Mouse (Mus musculus): ENCODE measurements at regions not wholly inside any gene's neighbourhood (a gene's known extent, or its start where the extent isn't known, plus 50 kb on each side); places are given as distances from the start of the nearest gene placed in this dataset.
"Not testable (repeated sequence)": the region's sequence is repeated elsewhere in the genome, so short reads cannot be mapped to it uniquely, and the experiment has no call there.

DNA sequence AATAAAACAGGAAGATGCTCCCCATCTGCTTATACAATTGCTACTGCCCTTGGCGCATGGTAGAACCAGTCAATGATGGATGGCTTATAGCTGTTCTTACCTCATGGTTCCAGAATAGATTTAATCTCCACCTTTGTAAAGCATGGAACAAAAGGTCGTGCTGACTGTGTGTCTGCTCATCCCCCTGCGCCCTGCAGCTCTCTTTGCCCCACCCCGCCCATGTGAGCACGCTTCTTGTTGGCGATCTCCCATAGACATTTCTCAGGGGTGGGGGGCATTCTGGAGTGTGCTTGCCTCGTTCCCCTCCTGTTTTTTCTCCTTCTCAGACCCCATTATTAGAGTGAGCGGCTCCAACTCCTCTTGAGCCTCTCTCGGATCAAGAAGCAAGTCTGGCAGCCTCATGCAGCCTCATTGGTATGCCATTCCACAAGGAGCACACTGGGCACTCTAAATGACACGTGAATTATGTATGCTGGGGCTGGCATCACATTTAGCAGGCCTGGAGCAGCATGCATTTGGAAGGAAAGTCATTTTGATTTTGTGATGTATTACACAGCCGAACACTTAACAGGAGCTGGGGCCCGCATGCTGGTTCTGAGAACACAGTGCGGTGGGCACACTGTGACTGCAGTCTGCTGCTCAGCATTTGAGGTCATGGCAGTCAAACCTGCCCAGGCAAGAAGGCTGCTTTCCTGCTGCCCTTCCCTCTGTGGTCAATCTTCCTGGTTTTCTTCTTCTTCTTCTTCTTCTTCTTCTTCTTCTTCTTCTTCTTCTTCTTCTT lies 362.5 kb downstream of the Plekhb2 start:
- Histone ChIP-seq H3K9me3 (replicated peaks; ENCODE audit: control insufficient read depth, insufficient read depth, low read length, poor library complexity, severe bottlenecking) (peaks cover 10% of the 10 kb centered on the region), H3K4me3 (ENCODE audit: low read depth, low read length) (no peak overlapping the region), H3K36me3 (ENCODE audit: control insufficient read depth, insufficient read depth, low read length, poor library complexity, severe bottlenecking) (no peaks in the 10 kb centered on the region), H3K27ac (ENCODE audit: insufficient read depth, low read length) (no peak overlapping the region), H3K9ac (ENCODE audit: low read depth, poor library complexity, severe bottlenecking) (no peak overlapping the region), H3K27me3 (ENCODE audit: control insufficient read depth, insufficient read depth, low read length, poor library complexity, severe bottlenecking) (no peaks in the 10 kb centered on the region), H3K4me1 (ENCODE audit: control insufficient read depth, insufficient read depth, low read length) (no peaks in the 10 kb centered on the region)
- TF ChIP-seq POLR2A (IDR thresholded peaks at IDR 0.05; ENCODE audit: insufficient read depth, low read length) = no peak
- TF ChIP-seq CTCF (IDR thresholded peaks at IDR 0.05; ENCODE audit: low read depth, low read length) = no peak
- TF ChIP-seq EP300 (IDR thresholded peaks at IDR 0.05; ENCODE audit: insufficient read depth, low read depth, low read length) = no peak

DNA sequence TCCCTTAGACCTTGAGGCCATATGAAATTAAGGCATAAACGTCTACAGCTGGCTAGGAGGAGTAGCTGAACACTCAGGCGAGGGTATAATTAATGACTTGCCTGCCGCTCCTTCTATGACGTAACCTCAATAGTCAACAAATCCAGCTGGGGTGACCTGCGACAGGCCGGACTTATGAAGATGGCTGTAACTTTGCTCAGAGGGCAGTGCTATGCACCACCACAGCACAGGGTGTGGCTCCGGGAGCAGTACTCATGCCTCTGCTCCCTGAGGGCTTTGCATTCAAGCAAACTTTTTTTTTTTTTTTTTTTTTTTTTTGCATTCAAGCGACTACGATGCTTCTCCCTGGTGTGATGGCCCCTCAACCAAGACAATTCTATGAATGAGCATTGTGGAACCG lies 364.1 kb downstream of the Plekhb2 start:
- no peaks in the 10 kb centered on the region for H3K27me3 ChIP-seq (ENCODE audit: control insufficient read depth, insufficient read depth, low read length, poor library complexity, severe bottlenecking)
- H3K4me3 ChIP-seq (ENCODE audit: low read depth, low read length) = no peak overlapping the region
- H3K27ac ChIP-seq (ENCODE audit: insufficient read depth, low read length) = no peak overlapping the region
- H3K36me3 ChIP-seq (ENCODE audit: control insufficient read depth, insufficient read depth, low read length, poor library complexity, severe bottlenecking) = no peaks in the 10 kb centered on the region
- H3K9ac ChIP-seq (ENCODE audit: low read depth, poor library complexity, severe bottlenecking) = no peak overlapping the region
- no peaks in the 10 kb centered on the region for H3K4me1 ChIP-seq (ENCODE audit: control insufficient read depth, insufficient read depth, low read length)
- TF ChIP-seq POLR2A (IDR thresholded peaks at IDR 0.05; ENCODE audit: insufficient read depth, low read length) = no peak
- H3K9me3 ChIP-seq (replicated peaks; ENCODE audit: control insufficient read depth, insufficient read depth, low read length, poor library complexity, severe bottlenecking) = peaks cover 25% of the 10 kb centered on the region

DNA sequence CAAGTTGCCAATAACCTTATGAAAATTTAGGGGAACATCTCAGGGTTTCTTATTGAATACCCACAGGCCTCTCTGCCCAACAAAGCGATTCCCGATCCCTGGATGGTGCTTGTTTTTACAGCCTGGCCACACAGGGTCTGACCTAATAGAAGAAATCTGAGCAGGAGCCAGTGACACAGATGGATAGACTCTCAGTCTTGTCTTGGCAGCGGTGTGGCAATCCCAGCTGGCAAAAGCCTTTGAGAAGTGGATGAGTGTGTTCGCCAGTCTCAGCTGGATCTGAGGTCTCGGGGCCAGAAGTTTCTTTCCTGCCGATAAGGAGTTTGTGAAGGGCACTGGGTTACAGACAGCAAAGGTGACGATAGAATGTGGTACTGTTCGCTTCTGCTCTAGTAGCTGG lies 366.6 kb downstream of the Plekhb2 start:
- Histone ChIP-seq H3K4me1 (ENCODE audit: control insufficient read depth, insufficient read depth, low read length) (no peaks in the 10 kb centered on the region), H3K36me3 (ENCODE audit: control insufficient read depth, insufficient read depth, low read length, poor library complexity, severe bottlenecking) (no peaks in the 10 kb centered on the region), H3K9ac (ENCODE audit: low read depth, poor library complexity, severe bottlenecking) (no peak overlapping the region), H3K27ac (ENCODE audit: insufficient read depth, low read length) (no peak overlapping the region), H3K27me3 (ENCODE audit: control insufficient read depth, insufficient read depth, low read length, poor library complexity, severe bottlenecking) (no peaks in the 10 kb centered on the region), H3K9me3 (replicated peaks; ENCODE audit: control insufficient read depth, insufficient read depth, low read length, poor library complexity, severe bottlenecking) (peaks cover 49% of the 10 kb centered on the region), H3K4me3 (ENCODE audit: low read depth, low read length) (no peak overlapping the region)
- TF ChIP-seq POLR2A (IDR thresholded peaks at IDR 0.05; ENCODE audit: insufficient read depth, low read length) (no peak), EP300 (IDR thresholded peaks at IDR 0.05; ENCODE audit: insufficient read depth, low read depth, low read length) (no peak), CTCF (IDR thresholded peaks at IDR 0.05; ENCODE audit: low read depth, low read length) (no peak)

DNA sequence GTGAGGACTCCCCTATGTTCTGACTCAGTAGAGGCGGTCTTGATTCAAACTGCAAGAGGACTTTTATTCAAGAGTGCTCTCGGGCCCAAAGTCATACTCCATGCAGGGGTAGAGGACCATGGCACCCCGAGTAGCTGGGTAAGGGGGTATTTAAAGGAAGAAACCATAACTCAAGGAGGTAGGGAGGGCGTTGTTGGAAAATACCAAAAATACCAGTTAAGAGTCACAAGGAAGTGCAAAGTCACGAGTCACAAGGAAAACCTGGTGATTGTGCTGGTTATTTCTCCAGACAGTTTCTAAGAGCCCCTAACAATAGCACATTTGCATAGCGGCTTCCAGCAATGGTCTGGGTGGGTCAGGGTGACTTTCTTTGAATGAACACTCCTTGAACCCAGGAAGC lies 370.4 kb downstream of the Plekhb2 start:
- not testable (repeated sequence) for H3K27me3 ChIP-seq (ENCODE audit: control insufficient read depth, insufficient read depth, low read length, poor library complexity, severe bottlenecking); H3K4me3 ChIP-seq (ENCODE audit: low read depth, low read length); H3K4me1 ChIP-seq (ENCODE audit: control insufficient read depth, insufficient read depth, low read length); H3K9ac ChIP-seq (ENCODE audit: low read depth, poor library complexity, severe bottlenecking); H3K36me3 ChIP-seq (ENCODE audit: control insufficient read depth, insufficient read depth, low read length, poor library complexity, severe bottlenecking)
- peak overlapping the region; percentile 83 for H3K27ac ChIP-seq (ENCODE audit: insufficient read depth, low read length)
- peaks cover 61% of the 10 kb centered on the region for H3K9me3 ChIP-seq (replicated peaks; ENCODE audit: control insufficient read depth, insufficient read depth, low read length, poor library complexity, severe bottlenecking)

DNA sequence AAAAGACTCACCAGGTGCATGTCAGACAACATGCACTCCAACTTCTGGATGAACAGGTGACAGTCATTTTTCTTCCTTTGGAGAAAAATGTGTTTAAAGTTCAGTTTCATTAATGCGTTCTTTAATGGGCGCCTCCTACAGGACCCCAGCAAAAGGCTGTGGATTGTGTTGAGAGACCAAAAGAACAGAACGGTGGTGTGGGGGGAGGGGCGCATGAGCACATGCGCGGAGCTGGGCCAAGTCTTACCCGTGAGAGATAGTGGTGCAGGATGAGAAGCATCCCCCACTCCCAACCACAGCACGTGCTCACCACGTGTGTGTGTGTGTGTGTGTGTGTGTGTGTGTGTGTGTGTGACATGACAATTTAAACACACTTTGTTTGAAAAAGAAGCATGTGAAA lies 371.0 kb downstream of the Plekhb2 start:
- H3K4me3 ChIP-seq (ENCODE audit: low read depth, low read length) = no peak overlapping the region
- peaks cover 61% of the 10 kb centered on the region for H3K9me3 ChIP-seq (replicated peaks; ENCODE audit: control insufficient read depth, insufficient read depth, low read length, poor library complexity, severe bottlenecking)
- H3K27ac ChIP-seq (ENCODE audit: insufficient read depth, low read length) = peak overlapping the region; percentile 66
- no peaks in the 10 kb centered on the region for H3K4me1 ChIP-seq (ENCODE audit: control insufficient read depth, insufficient read depth, low read length)
- no peaks in the 10 kb centered on the region for H3K36me3 ChIP-seq (ENCODE audit: control insufficient read depth, insufficient read depth, low read length, poor library complexity, severe bottlenecking)
- TF ChIP-seq POLR2A (IDR thresholded peaks at IDR 0.05; ENCODE audit: insufficient read depth, low read length) (no peak), CTCF (IDR thresholded peaks at IDR 0.05; ENCODE audit: low read depth, low read length) (no peak), EP300 (IDR thresholded peaks at IDR 0.05; ENCODE audit: insufficient read depth, low read depth, low read length) (no peak)
- H3K27me3 ChIP-seq (ENCODE audit: control insufficient read depth, insufficient read depth, low read length, poor library complexity, severe bottlenecking) = no peaks in the 10 kb centered on the region
- no peak overlapping the region for H3K9ac ChIP-seq (ENCODE audit: low read depth, poor library complexity, severe bottlenecking)

DNA sequence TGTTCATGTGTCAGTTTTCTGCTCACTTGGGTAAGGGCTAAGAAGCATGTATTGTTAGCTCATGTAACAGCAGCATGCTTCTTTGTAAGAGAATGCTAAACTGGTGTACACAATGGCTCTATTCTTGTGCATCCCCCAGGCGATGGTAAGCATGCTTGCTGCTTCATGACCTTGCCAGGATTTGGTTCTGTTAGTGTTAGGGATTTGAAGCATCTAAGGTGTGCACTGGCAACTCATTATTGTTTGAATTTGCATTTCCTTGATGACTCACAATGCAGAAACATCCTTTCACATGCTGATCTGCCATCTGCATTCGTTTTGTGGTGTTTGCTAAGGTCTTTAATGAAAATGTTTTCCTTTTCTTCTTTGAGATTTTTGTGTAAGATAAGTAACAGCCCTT lies 382.8 kb downstream of the Plekhb2 start:
- no peak overlapping the region for H3K9ac ChIP-seq (ENCODE audit: low read depth, poor library complexity, severe bottlenecking)
- H3K4me3 ChIP-seq (ENCODE audit: low read depth, low read length) = no peak overlapping the region
- peaks cover 2% of the 10 kb centered on the region for H3K4me1 ChIP-seq (ENCODE audit: control insufficient read depth, insufficient read depth, low read length)
- H3K36me3 ChIP-seq (ENCODE audit: control insufficient read depth, insufficient read depth, low read length, poor library complexity, severe bottlenecking) = no peaks in the 10 kb centered on the region
- H3K27me3 ChIP-seq (ENCODE audit: control insufficient read depth, insufficient read depth, low read length, poor library complexity, severe bottlenecking) = no peaks in the 10 kb centered on the region
- peak overlapping the region; percentile 94 for H3K27ac ChIP-seq (ENCODE audit: insufficient read depth, low read length)
- TF ChIP-seq EP300 (IDR thresholded peaks at IDR 0.05; ENCODE audit: insufficient read depth, low read depth, low read length) (peak; percentile 82; the same call in 1 of the 2 replicates), POLR2A (IDR thresholded peaks at IDR 0.05; ENCODE audit: insufficient read depth, low read length) (no peak), CTCF (IDR thresholded peaks at IDR 0.05; ENCODE audit: low read depth, low read length) (no peak)
- H3K9me3 ChIP-seq (replicated peaks; ENCODE audit: control insufficient read depth, insufficient read depth, low read length, poor library complexity, severe bottlenecking) = peaks cover 38% of the 10 kb centered on the region
